Mouse (Mus musculus) olfactory bulb, adult 2 months (tissue): ENCODE measurements at regions not wholly inside any gene's neighbourhood (a gene's known extent, or its start where the extent isn't known, plus 50 kb on each side); places are given as distances from the start of the nearest gene placed in this dataset.

ENCODE experiments used
- CTCF ChIP-seq: fragments of 200-500 bp; IDR thresholded peaks from 2 replicates; pipeline ENCODE4 v1.5.1; 2012; ENCODE audit warnings: low read depth, mild to moderate bottlenecking, low read length, moderate library complexity; ENCODE audit not compliant: insufficient read depth
- POLR2A ChIP-seq: fragments of 200-500 bp; IDR thresholded peaks from 2 replicates; pipeline ENCODE4 v1.6.1; 2012; ENCODE audit warnings: mild to moderate bottlenecking, low read depth, low read length, moderate library complexity; ENCODE audit not compliant: insufficient read depth

GRCm38 (mm10) chr1:137751446-137751961 lies 424.0 kb downstream of the Ptprc start:
- no peak for TF ChIP-seq CTCF
- TF ChIP-seq POLR2A = no peak
